8 mouse cellular contexts compared by ENCODE assay signal in the genomic region with DNA sequence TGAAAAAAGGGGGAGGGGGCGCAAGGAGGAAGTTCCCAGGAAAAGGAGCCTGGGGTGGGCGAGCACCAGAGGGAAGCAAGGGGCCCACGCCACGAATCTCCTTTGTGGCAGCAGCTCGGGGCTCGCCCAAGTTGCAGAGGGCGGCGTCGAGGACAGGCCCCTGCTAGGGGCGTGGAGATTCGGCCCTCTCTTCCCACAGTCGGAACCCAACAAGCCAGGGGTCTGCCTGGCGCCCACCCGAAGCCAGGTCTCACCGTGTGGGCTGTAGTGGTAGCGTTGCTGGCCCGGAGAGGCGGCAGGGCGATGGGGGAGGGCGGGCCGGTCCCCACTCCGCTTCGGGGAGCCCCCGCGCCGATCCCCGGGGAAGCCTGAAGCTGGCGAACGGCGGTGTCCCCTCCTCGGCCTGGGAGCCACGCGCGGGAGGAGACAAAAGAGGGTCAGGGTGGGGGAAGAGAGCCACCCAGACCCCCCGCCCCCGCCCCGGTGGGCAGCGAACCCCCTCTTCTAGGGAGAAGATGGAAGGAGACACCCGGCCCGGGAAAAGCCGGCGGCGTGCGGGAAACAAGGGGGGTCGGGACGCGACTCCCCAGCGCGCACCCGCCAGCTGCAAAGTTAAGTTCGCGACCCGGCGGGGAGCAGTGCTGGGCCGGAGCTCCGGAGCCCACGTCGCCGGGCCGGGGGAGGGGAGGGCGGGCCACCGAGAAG. TPM values are rescaled to one million over a fixed set of nuclear protein-coding genes. Genes with fewer than 3 reads are reported as not detected.
DNase-seq lines count a peak whose midpoint lies in the region; ATAC-seq and TF ChIP-seq lines count a peak whose summit lies in the region.

No protein-coding gene starts in this region.

- intact Hi-C loops in left cerebral cortex, postnatal 4 days (cut with DNase I), result loop anchor here (2.0 to 10.0 kb wide), 5 partner anchors 91 to 713 kb away; no protein-coding TSS in a partner anchor

- no peak for TF ChIP-seq EP300 in lung, postnatal 0 days (IDR thresholded peaks at IDR 0.05)

- TF ChIP-seq CTCF in lung, postnatal 0 days (IDR thresholded peaks at IDR 0.05), result no peak

- WGBS in lung, postnatal 0 days, result 0% methylated on average over 35 of the region's 62 CpGs

- H3K9me3 ChIP-seq in lung, postnatal 0 days (ENCODE audit: low read length), result no peaks in the 10 kb centered on the region

- peak overlapping the region; percentile 98 for H3K4me3 ChIP-seq in lung, postnatal 0 days (ENCODE audit: low read depth, low read length)

- H3K4me2 ChIP-seq in lung, postnatal 0 days (replicated peaks; ENCODE audit: low read depth, low read length), result peak overlapping the region; percentile 78

- peak overlapping the region; percentile 95 for H3K9ac ChIP-seq in lung, postnatal 0 days (replicated peaks; ENCODE audit: low read depth)

- no peaks in the 10 kb centered on the region; the same call in 1 of the 2 replicates for H3K36me3 ChIP-seq in lung, postnatal 0 days (ENCODE audit: insufficient read depth, low read length)

- H3K27me3 ChIP-seq in lung, postnatal 0 days (replicated peaks; ENCODE audit: insufficient read depth, low read length), result no peaks in the 10 kb centered on the region

- H3K27ac ChIP-seq in lung, postnatal 0 days (ENCODE audit: low read length), result peak overlapping the region; percentile 97

- peak; percentile 16 for ATAC-seq in common myeloid progenitor, adult 5-6 weeks (replicated peaks; ENCODE audit: low read depth, poor library complexity, severe bottlenecking)
- ATAC-seq in lung, postnatal 0 days, result peak; percentile 28

- peaks cover 19% of the 10 kb centered on the region; the same call in 1 of the 2 replicates for H3K4me1 ChIP-seq in lung, postnatal 0 days (ENCODE audit: insufficient read depth, low read depth, low read length)

- DNase-seq in left cerebral cortex, postnatal 4 days, result peak; percentile 56
- DNase-seq in left cerebral cortex, adult 9 months (ENCODE audit: low spot score in 2 of 2), result no peak
- DNase-seq in heart, adult 18-20 months, result peak; percentile 39 to 71
- DNase-seq in kidney, adult 8-10 months, result peak; percentile 31
- DNase-seq in lung, postnatal 0 days (ENCODE audit: low spot score), result peak; percentile 64
- DNase-seq in ovary, postnatal 10 days (ENCODE audit: low spot score), result peak; percentile 40
- peak; percentile 36 to 39 for DNase-seq in urinary bladder, postnatal 36 days (ENCODE audit: low spot score in 2 of 2)

RNA-seq across cellular contexts. Expression of a gene that starts 2.0 kb away (rescaled TPM):
- total RNA-seq in left cerebral cortex, postnatal 4 days (2021), result 10 to 100 TPM; 96.8 to 99.8 TPM
- total RNA-seq in common myeloid progenitor, adult 5-6 weeks (2017), result 15.7 and 18.7 TPM in 2 replicates
- 10 to 100 TPM; 26.6 to 37.1 TPM for total RNA-seq in heart, adult 18-20 months (2021)
- polyA plus RNA-seq in lung, postnatal 0 days (2015; fragmentation: Nextera tagmentation; extraction: Ambion mirVana), result 7.0 and 9.4 TPM in 2 replicates

Comparison
In these comparisons a context has a peak if more than half of its experiments do, and no peak if none do; other contexts are left out.
1. DNase-seq: peak in left cerebral cortex, postnatal 4 days (single experiment), heart, adult 18-20 months (2 of 2), kidney, adult 8-10 months (2 of 2), lung, postnatal 0 days (single experiment), ovary, postnatal 10 days (single experiment) and urinary bladder, postnatal 36 days (2 of 2); none in left cerebral cortex, adult 9 months (0 of 2).